Mouse (Mus musculus): Measurements from ENCODE around the gene Gm17409.

- TF ChIP-seq CTCF (IDR thresholded peaks at IDR 0.05; ENCODE audit: low read depth) (peak; percentile 48; the same call in 1 of the 2 replicates), EP300 (IDR thresholded peaks at IDR 0.05; ENCODE audit: low read depth) (no peak)
These were observed 7.2 kb downstream of the Gm17409 start for GRCm38 (mm10) chr2:58476956-58477715.
